Mouse (Mus musculus) thymus, adult 2 months (tissue): Measurements from ENCODE around the gene Sec22c. TPM values are rescaled to one million over a fixed set of nuclear protein-coding genes. Genes with fewer than 3 reads are reported as not detected.

Experiments used
- DNase-seq: peaks from one replicate; pipeline ENCODE4 v3.0.0; 2021
- H3K27ac ChIP-seq: fragments of 200-500 bp; 2 replicates; pipeline ENCODE4 v1.5.1; 2012; ENCODE audit warnings: low read length, control low read depth; ENCODE audit not compliant: control insufficient read depth, insufficient read depth
- H3K27me3 ChIP-seq: fragments of 200-500 bp; 2 replicates; pipeline ENCODE4 v1.6.1; 2012; ENCODE audit warnings: mild to moderate bottlenecking, low read length, moderate library complexity, mixed read lengths; ENCODE audit not compliant: control insufficient read depth, insufficient read depth
- H3K36me3 ChIP-seq: fragments of 200-500 bp; 2 replicates; pipeline ENCODE4 v1.6.1; 2012; ENCODE audit warnings: mild to moderate bottlenecking, low read length, moderate library complexity; ENCODE audit not compliant: control insufficient read depth, insufficient read depth
- H3K4me1 ChIP-seq: fragments of 200-500 bp; replicated peaks from 2 replicates; pipeline ENCODE4 v1.6.1; 2012; ENCODE audit warnings: low read length; ENCODE audit not compliant: control insufficient read depth, insufficient read depth
- H3K4me3 ChIP-seq: fragments of 200-500 bp; 2 replicates; pipeline ENCODE4 v1.5.1; 2012; ENCODE audit warnings: mild to moderate bottlenecking, low read length, control low read depth, moderate library complexity; ENCODE audit not compliant: control insufficient read depth, insufficient read depth
- CTCF ChIP-seq: fragments of 200-500 bp; IDR thresholded peaks from 2 replicates; pipeline ENCODE4 v1.5.1; 2012; ENCODE audit warnings: mild to moderate bottlenecking, control low read depth, low read length, moderate library complexity, borderline replicate concordance; ENCODE audit not compliant: control insufficient read depth, poor library complexity, insufficient read depth; ENCODE audit errors: extremely low read depth
- POLR2A ChIP-seq: fragments of 200-500 bp; IDR thresholded peaks from 2 replicates; pipeline ENCODE4 v1.6.1; 2012; ENCODE audit warnings: mild to moderate bottlenecking, low read length, control low read depth, moderate library complexity; ENCODE audit not compliant: control insufficient read depth, poor library complexity, insufficient read depth; ENCODE audit errors: extremely low read depth
- WGBS: fragments of 180-500 bp; shearing (Covaris S2); methylation state at CpG from one replicate; pipeline ENCODE4 v1.1.7; 2018; 5-methylcytosine and 5-hydroxymethylcytosine counted together
- polyA plus RNA-seq: library from polyadenylated mRNA; depleted of rRNA; stranded (reverse); fragments of >200 nt; gene quantifications from 2 replicates; pipeline ENCODE4 v1.2.3, GENCODE M21; 2012

The Sec22c gene
- polyA plus RNA-seq, 1 experiment = 43.6 TPM

DNA sequence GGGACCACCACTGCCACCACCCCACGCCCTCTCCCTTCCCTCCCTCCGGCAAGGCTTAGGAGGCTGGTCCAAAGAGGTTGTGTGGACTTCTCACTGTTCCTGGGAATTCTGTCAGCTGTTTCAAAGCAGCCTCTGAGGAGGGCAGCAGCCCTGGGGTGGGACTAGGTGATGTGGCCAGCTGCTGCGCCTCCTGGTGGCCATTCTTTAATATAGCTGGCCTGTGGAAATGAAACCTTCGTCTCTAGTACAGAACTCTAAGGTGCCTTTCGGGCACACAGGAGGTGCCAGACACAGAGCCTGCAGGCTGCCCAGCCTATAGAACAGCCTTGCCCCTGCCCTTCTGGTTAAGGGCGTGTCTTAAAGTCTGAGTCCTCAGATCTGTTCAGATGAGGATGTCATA, 25.7 kb downstream of the Sec22c start:
- no peak for DNase-seq
- WGBS = 38% methylated on average over 6 of the region's 6 CpGs
- Histone ChIP-seq H3K27ac (no peak overlapping the region), H3K27me3 (no peaks in the 10 kb centered on the region), H3K4me3 (no peak overlapping the region), H3K4me1 (peaks cover 69% of the 10 kb centered on the region), H3K36me3 (no peaks in the 10 kb centered on the region)
- TF ChIP-seq CTCF (peak; percentile 91), POLR2A (no peak)

DNA sequence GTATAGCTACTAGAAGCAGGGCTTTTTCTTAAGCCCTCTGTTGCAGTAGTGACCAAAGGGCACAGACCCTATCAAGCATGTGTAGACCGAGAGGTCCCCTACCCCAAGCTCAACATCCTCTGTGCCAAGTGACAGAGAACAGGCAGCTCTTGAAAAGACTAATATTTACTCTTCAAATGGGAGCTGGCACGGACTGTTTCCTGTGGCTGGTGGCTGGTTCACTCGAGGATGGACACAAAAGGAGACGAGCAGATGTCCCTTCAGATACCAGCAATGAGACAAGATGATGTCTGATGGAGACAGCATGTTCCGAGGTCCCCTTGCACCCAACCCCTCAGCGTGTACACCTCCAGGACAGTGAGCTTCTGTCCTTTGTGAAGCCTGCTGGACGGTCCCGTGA, 27.8 kb downstream of the Sec22c start:
- Histone ChIP-seq H3K4me3 (no peak overlapping the region), H3K27ac (peak overlapping the region; percentile 20; the same call in 1 of the 2 replicates), H3K4me1 (peaks cover 80% of the 10 kb centered on the region), H3K27me3 (no peaks in the 10 kb centered on the region), H3K36me3 (no peaks in the 10 kb centered on the region)
- no peak for DNase-seq
- WGBS = 55% methylated on average over 8 of the region's 8 CpGs
- no peak for TF ChIP-seq POLR2A
- TF ChIP-seq CTCF = no peak

DNA sequence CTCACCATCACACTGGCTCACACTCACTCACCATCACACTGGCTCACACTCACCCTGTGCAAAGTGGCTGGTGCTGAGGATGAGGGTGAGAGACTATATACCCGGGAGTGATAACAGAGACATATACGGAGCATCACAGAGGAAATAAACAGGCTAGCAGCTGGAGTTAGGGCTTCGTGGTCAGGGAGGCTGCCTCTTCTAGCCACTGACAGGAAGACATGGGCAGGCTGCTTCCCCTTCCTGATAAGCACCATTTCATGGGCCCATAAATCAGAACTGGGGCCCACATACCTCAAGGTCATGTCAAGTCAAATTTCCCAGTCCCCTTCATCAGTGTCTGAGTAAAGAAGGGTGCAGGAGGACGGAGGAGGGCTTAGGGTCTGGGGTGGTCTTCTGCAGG, 28.2 kb downstream of the Sec22c start:
- no peak for DNase-seq
- Histone ChIP-seq H3K36me3 (no peaks in the 10 kb centered on the region), H3K4me1 (peaks cover 79% of the 10 kb centered on the region), H3K27ac (peak overlapping the region; percentile 60), H3K27me3 (no peaks in the 10 kb centered on the region), H3K4me3 (no peak overlapping the region)
- TF ChIP-seq CTCF (no peak), POLR2A (no peak)
- WGBS = 21% methylated on average over 4 of the region's 4 CpGs

DNA sequence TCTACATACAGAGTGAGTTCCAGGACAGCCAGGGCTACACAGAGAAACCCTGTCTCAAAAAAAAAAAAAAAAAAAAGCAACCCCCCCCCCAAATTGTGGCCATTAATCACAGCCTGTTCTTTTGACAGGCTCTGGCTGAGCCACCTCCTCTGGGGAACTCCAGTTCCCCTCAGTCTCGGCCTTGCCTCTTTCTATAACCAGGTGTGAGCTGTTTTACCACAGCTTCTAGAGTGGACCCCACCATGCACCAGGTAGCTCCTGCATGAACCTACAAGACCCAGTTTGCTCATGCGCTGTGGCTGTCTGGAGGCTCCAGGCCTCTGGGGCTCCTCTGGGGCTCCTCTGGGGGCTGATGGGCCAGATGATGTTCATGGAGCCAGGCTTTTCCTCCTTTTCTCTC, 29.7 kb downstream of the Sec22c start:
- no peak for DNase-seq
- H3K36me3 ChIP-seq = no peaks in the 10 kb centered on the region
- TF ChIP-seq CTCF = no peak
- TF ChIP-seq POLR2A = no peak
- H3K27me3 ChIP-seq = no peaks in the 10 kb centered on the region
- H3K27ac ChIP-seq = peak overlapping the region; percentile 96
- peaks cover 81% of the 10 kb centered on the region for H3K4me1 ChIP-seq
- 57% methylated on average over 2 of the region's 2 CpGs for WGBS
- peak overlapping the region; percentile 62 for H3K4me3 ChIP-seq

DNA sequence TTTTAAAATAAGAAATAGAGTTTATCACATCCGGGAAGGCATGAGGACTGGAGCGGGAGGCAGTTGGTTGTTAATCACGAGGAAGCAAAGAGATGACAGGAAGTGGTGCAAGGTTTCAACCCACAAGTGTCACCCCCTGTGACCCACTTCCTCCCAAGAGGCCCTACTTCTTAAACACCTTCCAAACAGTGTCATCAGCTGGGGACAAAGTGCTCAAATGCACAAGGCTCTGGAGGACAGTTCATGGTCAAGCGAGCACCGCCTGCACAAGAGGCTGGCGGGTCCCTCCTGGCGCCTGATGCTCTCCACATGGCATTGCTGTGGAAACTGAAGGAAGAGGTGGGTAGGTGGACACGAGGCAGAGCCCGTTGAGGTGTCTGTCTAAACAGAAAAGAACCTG, 30.3 kb downstream of the Sec22c start:
- peak overlapping the region; percentile 96 for H3K27ac ChIP-seq
- no peaks in the 10 kb centered on the region for H3K36me3 ChIP-seq
- H3K27me3 ChIP-seq = no peaks in the 10 kb centered on the region
- peak; percentile 63; the same call in 1 of the 2 replicates for TF ChIP-seq POLR2A
- TF ChIP-seq CTCF = no peak
- H3K4me1 ChIP-seq = peaks cover 83% of the 10 kb centered on the region
- H3K4me3 ChIP-seq = peak overlapping the region; percentile 62
- peak; percentile 81 for DNase-seq
- WGBS = 8% methylated on average over 9 of the region's 9 CpGs

DNA sequence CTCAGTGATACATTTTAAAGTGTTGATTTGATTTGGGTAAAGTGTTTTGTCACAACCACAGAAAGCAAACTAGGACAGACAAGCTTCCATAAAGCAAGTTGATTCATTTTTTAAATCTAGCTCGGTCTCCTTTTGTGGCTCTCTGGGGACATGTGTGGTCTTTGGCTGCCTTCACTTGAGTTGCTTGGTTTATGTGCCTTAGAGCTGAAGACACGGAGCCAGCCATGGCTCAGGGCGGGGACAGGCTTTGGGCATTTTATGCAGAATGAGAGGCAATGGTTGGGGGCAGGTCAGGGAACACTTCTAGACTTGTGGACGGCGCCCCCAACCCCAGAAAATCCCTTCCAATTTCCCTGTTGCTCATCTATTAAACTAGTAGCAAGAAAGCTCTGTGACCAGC, 31.6 kb downstream of the Sec22c start:
- Histone ChIP-seq H3K36me3 (no peaks in the 10 kb centered on the region), H3K4me1 (peaks cover 86% of the 10 kb centered on the region), H3K27me3 (no peaks in the 10 kb centered on the region), H3K27ac (no peak overlapping the region), H3K4me3 (no peak overlapping the region)
- TF ChIP-seq CTCF = no peak
- WGBS = over 99% methylated on average over 5 of the region's 5 CpGs
- no peak for DNase-seq

DNA sequence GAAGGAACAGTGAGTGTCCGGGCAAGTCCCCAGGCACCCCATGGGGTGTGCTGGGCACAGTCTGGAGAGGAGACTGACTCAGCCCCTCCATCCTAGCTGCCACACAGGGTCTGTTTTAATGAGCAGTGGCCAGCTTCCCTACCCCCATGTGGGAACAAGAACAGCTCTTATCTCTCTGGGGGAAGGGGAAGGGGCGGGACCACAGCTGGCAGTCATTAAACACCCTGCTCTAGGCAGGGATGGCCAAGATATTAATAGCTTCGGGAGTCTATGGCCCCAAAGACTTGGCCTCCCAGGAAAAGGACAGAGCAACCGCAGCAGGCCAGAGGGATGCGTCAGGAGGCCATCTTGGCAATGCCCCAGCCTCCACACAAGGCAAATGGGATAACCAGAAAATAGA, 33.0 kb downstream of the Sec22c start:
- WGBS = 67% methylated on average over 5 of the region's 5 CpGs
- no peak overlapping the region for H3K27ac ChIP-seq
- no peaks in the 10 kb centered on the region for H3K27me3 ChIP-seq
- peaks cover 76% of the 10 kb centered on the region for H3K4me1 ChIP-seq
- TF ChIP-seq CTCF = no peak
- TF ChIP-seq POLR2A = no peak
- H3K36me3 ChIP-seq = no peaks in the 10 kb centered on the region
- DNase-seq = no peak
- H3K4me3 ChIP-seq = no peak overlapping the region
